Mouse (Mus musculus): ENCODE measurements around the gene Zfp654. TPM values are rescaled to one million over a fixed set of nuclear protein-coding genes. Genes with fewer than 3 reads are reported as not detected.
A peak's percentile ranks its signal among the peaks of the same experiment; 100 is the strongest.
"Not testable (repeated sequence)": the region's sequence is repeated elsewhere in the genome, so short reads cannot be mapped to it uniquely, and the experiment has no call there.

Zfp654 gene
- total RNA-seq, 2 experiments from 2014 or later = 10.5 to 11.4 TPM

GRCm38 (mm10) chr16:64876631-64877265, 25.3 kb upstream of the Zfp654 start:
- Histone ChIP-seq H3K4me3 (no peak overlapping the region), H3K27ac (no peak overlapping the region)
- intact Hi-C loops (cut with DNase I) = no loop called here
- TF ChIP-seq CTCF (IDR thresholded peaks at IDR 0.05) = no peak
- DNase-seq = no peak

- no peak for TF ChIP-seq CTCF (IDR thresholded peaks at IDR 0.05)
- no peak for DNase-seq
- intact Hi-C loops (cut with DNase I) = no loop called here
- Histone ChIP-seq H3K4me3 (no peak overlapping the region), H3K27ac (no peak overlapping the region)
Observed at GRCm38 (mm10) chr16:64875822-64876221, 24.4 kb upstream of the Zfp654 start.

GRCm38 (mm10) chr16:64875384-64875783, 23.9 kb upstream of the Zfp654 start:
- intact Hi-C loops (cut with DNase I) = no loop called here
- no peak for DNase-seq
- Histone ChIP-seq H3K27ac (no peak overlapping the region), H3K4me3 (no peak overlapping the region)
- no peak for TF ChIP-seq CTCF (IDR thresholded peaks at IDR 0.05)

GRCm38 (mm10) chr16:64873416-64874305, 22.2 kb upstream of the Zfp654 start:
- no peak for TF ChIP-seq CTCF (IDR thresholded peaks at IDR 0.05)
- peak overlapping the region; percentile 90 for H3K4me3 ChIP-seq
- DNase-seq = peak; percentile 70
- peak overlapping the region; percentile 94 for H3K27ac ChIP-seq
- intact Hi-C loops (cut with DNase I) = loop anchor here (2.0 kb wide), 1 partner anchor 21 kb away; no protein-coding TSS in a partner anchor

GRCm38 (mm10) chr16:64872841-64873240, 21.4 kb upstream of the Zfp654 start:
- peak overlapping the region; percentile 94 for H3K27ac ChIP-seq
- intact Hi-C loops (cut with DNase I) = loop anchor here (2.0 kb wide), 1 partner anchor 20 kb away; no protein-coding TSS in a partner anchor

GRCm38 (mm10) chr16:64872296-64872695, 20.8 kb upstream of the Zfp654 start:
- intact Hi-C loops (cut with DNase I) = loop anchor here (2.0 kb wide), 1 partner anchor 19 kb away; no protein-coding TSS in a partner anchor
- no peak for DNase-seq
- Histone ChIP-seq H3K27ac (0 out of 2 replicates have a peak overlapping the region, but pooled peaks have one; percentile 24), H3K4me3 (no peak overlapping the region)
- TF ChIP-seq CTCF (IDR thresholded peaks at IDR 0.05) = no peak

More at GRCm38 (mm10) chr16:64872841-64873240, 21.4 kb upstream of the Zfp654 start:
- no peak for TF ChIP-seq CTCF (IDR thresholded peaks at IDR 0.05)
- peak overlapping the region; percentile 90 for H3K4me3 ChIP-seq
- no peak for DNase-seq

GRCm38 (mm10) chr16:64869621-64870020, 18.2 kb upstream of the Zfp654 start:
- Histone ChIP-seq H3K27ac (no peak overlapping the region), H3K4me3 (no peak overlapping the region)
- intact Hi-C loops (cut with DNase I) = no loop called here
- no peak for DNase-seq
- TF ChIP-seq CTCF (IDR thresholded peaks at IDR 0.05) = no peak

- no peak for TF ChIP-seq CTCF (IDR thresholded peaks at IDR 0.05)
- Histone ChIP-seq H3K27ac (no peak overlapping the region), H3K4me3 (no peak overlapping the region)
- intact Hi-C loops (cut with DNase I) = no loop called here
- DNase-seq = no peak
Observed at GRCm38 (mm10) chr16:64868613-64869012, 17.2 kb upstream of the Zfp654 start.

GRCm38 (mm10) chr16:64865841-64866240, 14.4 kb upstream of the Zfp654 start:
- DNase-seq; intact Hi-C loops (cut with DNase I); H3K4me3 ChIP-seq; H3K27ac ChIP-seq: not testable (repeated sequence)

GRCm38 (mm10) chr16:64856946-64857345, 5.5 kb upstream of the Zfp654 start:
- DNase-seq = no peak
- H3K4me3 ChIP-seq = no peak overlapping the region
- H3K27ac ChIP-seq = no peak overlapping the region
- no peak for TF ChIP-seq CTCF (IDR thresholded peaks at IDR 0.05)
- intact Hi-C loops (cut with DNase I) = no loop called here

GRCm38 (mm10) chr16:64852891-64853290, 1.4 kb upstream of the Zfp654 start:
- peak overlapping the region; percentile 98 for H3K27ac ChIP-seq
- intact Hi-C loops (cut with DNase I) = loop anchor here (2.0 kb wide), 1 partner anchor 20 kb away; no protein-coding TSS in a partner anchor
- TF ChIP-seq CTCF (IDR thresholded peaks at IDR 0.05) = no peak
- peak overlapping the region; percentile 80 for H3K4me3 ChIP-seq
- no peak for DNase-seq

- intact Hi-C loops (cut with DNase I) = loop anchor here (2.0 kb wide), 1 partner anchor 20 kb away; no protein-coding TSS in a partner anchor
- TF ChIP-seq CTCF (IDR thresholded peaks at IDR 0.05) = no peak
- H3K27ac ChIP-seq = peak overlapping the region; percentile 98
- peak overlapping the region; percentile 80 for H3K4me3 ChIP-seq
- DNase-seq = peak; percentile 84
Observed at GRCm38 (mm10) chr16:64852441-64852871, 1.0 kb upstream of the Zfp654 start.

GRCm38 (mm10) chr16:64851085-64851562, 328 bp downstream of the Zfp654 start:
- DNase-seq = no peak
- Histone ChIP-seq H3K4me3 (peak overlapping the region; percentile 80), H3K27ac (peak overlapping the region; percentile 100)
- no peak; the same call in 1 of the 2 replicates for TF ChIP-seq CTCF (IDR thresholded peaks at IDR 0.05)
- intact Hi-C loops (cut with DNase I) = loop anchor here (1.0 kb wide), 1 partner anchor 81 kb away; no protein-coding TSS in a partner anchor

Data from gastrocnemius, adult 2 months (tissue).